Mouse (Mus musculus) layer of hippocampus, adult 18-20 months (tissue): Measurements from ENCODE around the gene Sipa1l3. TPM values are rescaled to one million over a fixed set of nuclear protein-coding genes. Genes with fewer than 3 reads are reported as not detected.

Experiments used
- DNase-seq, 2 experiments: peaks; one replicate each; pipeline ENCODE4 v3.0.0; 2022; ENCODE audit warnings: low spot score in 2 of 2
- total RNA-seq, 2 experiments: library from RNA; stranded (reverse); gene quantifications; 2 replicates each; pipeline ENCODE4 v1.2.3; 2021

The Sipa1l3 gene
- total RNA-seq, 2 experiments from 2014 or later, result 219 to 232 TPM

- DNase-seq, result no peak
Measured at GRCm38 (mm10) chr7:29386349-29386748, 132.1 kb downstream of the Sipa1l3 start.

DNA sequence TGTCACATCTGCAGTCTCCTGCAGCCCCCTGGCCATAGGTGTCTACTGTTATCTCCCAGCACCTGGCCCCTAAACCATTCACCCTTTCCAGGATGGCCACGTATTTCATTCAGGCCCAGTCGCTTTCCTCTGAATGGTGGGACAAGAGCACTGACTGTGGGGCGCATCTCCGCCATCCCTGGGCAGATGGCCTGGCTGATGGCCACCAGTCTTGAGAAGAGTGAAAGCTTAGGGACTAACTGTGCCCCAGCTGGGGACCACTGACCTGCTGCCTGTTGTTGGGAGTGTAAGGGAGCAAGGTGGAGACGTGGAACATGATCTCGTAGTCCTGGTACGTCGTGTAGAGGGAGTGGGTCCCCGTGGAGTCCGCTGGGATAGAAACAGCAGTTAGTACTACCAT is 132.7 kb downstream of the Sipa1l3 start:
- DNase-seq, result no peak

GRCm38 (mm10) chr7:29383255-29383654 is 135.2 kb downstream of the Sipa1l3 start:
- peak; percentile 57 to 85 for DNase-seq

- no peak for DNase-seq
Measured at GRCm38 (mm10) chr7:29381466-29382040, 136.9 kb downstream of the Sipa1l3 start.

DNA sequence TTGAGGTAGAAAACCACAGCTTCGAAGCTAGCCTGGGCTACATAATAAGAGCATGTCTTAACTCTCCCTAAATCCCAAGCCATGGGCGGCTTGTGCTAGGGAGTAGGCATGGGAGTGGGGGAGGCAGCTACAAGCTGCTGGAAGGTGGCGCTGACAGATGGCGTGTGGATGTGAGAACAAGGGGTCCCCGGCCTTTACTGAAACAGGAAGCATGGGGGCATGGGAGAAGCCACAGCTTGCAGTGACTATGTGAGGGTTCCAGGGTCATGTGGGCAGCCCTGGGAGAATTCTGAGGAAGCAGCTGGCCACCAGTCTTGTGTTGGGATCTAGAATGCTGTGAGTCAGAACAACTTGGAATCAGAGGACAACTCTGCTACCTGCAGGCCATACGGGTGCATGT is 144.4 kb downstream of the Sipa1l3 start:
- no peak for DNase-seq

- DNase-seq, result no peak
Measured at GRCm38 (mm10) chr7:29372123-29372522, 146.3 kb downstream of the Sipa1l3 start.

GRCm38 (mm10) chr7:29370031-29370430 is 148.4 kb downstream of the Sipa1l3 start:
- DNase-seq, result no peak

- DNase-seq, result no peak
Measured at GRCm38 (mm10) chr7:29368004-29368320, 150.5 kb downstream of the Sipa1l3 start.

DNA sequence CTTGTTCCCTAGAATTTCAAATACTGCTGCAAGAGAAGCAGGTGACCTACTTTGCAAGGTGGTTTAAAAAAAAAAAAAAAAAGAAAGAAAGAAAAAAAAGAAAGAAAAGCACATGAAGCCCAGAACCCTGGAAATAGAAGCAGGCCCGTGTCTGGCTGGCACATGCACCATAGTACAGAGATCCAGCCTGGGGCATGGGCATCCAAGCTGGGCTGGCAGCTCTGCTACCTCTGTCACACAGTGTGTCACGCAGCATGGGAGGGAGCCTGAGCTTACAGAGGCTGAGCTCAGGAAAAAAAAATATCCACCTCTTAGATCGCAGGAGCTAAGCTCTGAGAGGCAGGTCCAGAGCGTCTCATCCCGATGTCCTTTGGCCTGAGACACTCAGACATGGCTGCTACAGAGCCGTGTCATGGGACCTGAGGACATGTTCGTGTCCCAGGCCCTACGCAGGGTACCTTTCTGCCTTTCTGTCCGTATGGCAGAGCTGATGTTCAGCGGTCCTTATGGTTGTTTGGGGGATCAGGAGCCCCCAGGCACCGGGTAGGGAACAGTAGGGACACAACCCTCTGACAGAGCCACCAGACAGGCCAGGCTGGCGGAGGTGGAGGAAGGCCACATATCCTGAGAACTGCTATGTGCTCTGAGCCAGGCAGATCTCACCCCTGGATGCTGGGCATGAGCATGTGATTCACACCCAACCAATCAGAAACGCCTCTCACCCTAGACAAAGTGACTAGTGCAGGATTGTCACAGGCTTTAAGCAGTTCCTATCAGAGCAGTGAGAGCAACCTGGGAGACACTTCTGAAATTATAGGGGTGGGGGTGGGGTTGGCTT is 151.1 kb downstream of the Sipa1l3 start:
- no peak for DNase-seq

DNA sequence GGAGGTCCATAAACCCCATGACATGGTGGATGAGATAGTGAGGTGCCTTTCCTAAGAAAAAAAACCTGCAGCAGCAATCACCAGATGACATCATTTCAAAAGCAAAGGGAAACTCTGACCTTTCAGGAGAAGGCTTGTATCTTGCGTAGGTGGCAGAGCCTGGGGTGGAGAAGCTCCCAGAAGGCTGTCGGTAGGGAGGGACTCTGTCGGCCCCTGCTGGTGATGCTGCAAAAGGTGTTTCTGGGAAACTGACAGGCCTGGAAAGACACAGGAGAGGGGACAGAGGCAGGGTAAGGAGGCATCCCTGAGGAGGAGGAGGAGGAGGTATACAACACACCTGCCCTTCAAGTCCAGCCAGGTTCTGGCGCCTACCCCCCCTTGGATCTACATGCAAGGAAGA is 154.4 kb downstream of the Sipa1l3 start:
- DNase-seq, result peak in 1 of 2 experiments; percentile 73

GRCm38 (mm10) chr7:29361497-29361896 is 156.9 kb downstream of the Sipa1l3 start:
- peak in 1 of 2 experiments; percentile 65 for DNase-seq

- no peak for DNase-seq
Measured at GRCm38 (mm10) chr7:29355406-29355805, 163.0 kb downstream of the Sipa1l3 start.

- DNase-seq, result peak in 1 of 2 experiments; percentile 65
Measured at GRCm38 (mm10) chr7:29354161-29354560, 164.3 kb downstream of the Sipa1l3 start.

- no peak for DNase-seq
Measured at GRCm38 (mm10) chr7:29352246-29352645, 166.2 kb downstream of the Sipa1l3 start.

DNA sequence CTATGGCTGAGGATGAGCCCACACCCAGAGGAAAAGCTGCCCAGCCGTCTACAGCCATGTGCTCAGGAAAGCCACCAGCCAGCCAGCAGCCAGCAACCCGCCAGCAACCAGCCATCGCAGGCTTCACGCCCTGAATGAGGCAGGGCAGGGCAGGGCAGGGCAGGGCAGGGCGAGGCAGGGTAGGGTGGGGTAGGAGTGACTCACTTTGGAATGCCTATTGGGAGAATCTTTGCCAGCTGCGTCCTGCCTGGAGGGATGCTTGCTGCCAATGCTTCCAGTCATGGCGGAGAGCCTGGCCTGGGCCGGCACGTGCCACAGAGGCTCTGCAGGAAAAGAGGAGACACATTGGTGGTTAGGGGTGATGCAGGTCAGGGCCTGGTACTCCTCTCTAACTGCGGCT is 168.0 kb downstream of the Sipa1l3 start:
- no peak for DNase-seq

GRCm38 (mm10) chr7:29346212-29346611 is 172.2 kb downstream of the Sipa1l3 start:
- DNase-seq, result no peak

DNA sequence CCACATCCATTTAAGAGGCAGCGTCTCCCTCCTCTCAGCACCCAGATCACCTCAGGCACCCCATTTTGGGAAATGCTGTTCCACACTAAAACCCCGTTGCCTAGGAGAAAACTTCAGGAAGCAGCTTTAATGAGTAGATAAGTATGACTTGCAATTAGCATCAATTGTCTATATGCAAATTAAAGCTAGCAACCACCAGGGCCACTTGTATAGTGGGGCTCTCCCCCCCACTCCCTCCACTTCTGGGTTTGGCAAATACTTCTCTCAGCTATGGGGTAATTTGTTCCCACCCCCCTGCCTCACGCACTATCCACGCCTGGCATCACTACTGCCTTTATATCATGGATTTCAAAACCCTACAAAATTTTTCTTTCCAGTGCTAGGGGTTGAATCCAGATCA is 172.9 kb downstream of the Sipa1l3 start:
- no peak for DNase-seq

GRCm38 (mm10) chr7:29343746-29344145 is 174.7 kb downstream of the Sipa1l3 start:
- no peak for DNase-seq

DNA sequence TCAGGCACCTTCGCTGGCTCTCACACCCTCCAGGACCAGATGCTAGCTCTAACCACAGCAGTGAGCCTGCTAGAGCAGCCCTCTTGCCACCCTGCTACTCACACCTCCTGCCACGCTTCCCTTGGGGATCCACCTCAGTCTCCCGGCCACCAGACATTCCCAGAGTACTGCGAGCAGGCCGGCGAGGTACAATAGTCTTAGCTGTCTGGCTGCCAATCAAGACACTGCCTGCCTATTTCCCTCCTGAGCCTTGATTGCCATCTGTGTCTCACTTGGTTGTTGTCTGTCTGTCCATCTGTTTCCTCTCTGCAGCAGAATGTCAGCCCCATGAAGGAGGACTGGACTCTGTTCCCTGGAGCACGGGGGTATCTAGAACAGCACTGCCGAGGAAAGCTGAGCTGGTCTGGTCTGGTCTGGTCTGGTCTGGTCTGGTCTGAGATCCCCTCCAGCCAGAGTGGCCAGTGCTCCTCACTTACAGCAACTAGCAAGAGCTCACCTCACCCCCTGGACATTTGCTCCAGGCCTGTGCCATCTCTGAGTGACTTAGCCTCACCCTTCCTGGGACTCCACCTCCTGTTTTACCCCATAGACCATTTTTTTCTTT is 175.8 kb downstream of the Sipa1l3 start:
- DNase-seq, result peak; percentile 58 to 76

DNA sequence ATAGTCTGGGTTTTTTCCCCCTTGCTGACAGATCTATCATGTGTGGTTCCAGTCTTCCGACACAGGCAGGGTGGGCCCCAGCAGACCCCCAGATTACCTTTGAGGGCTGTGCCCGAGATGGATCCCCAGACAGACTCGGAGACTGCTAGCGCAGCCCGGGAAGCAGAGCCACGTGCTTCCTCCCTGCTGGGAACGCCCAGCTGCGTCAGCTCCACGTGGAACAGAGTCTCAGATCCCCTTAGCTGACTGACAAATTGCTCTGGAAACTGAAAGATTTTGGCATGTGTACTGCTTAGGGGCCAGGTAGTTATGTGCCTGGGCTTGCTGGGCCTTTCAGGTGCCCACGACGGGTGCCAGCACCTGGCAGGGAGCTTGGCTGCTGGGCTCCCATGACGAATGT is 176.7 kb downstream of the Sipa1l3 start:
- no peak for DNase-seq

DNA sequence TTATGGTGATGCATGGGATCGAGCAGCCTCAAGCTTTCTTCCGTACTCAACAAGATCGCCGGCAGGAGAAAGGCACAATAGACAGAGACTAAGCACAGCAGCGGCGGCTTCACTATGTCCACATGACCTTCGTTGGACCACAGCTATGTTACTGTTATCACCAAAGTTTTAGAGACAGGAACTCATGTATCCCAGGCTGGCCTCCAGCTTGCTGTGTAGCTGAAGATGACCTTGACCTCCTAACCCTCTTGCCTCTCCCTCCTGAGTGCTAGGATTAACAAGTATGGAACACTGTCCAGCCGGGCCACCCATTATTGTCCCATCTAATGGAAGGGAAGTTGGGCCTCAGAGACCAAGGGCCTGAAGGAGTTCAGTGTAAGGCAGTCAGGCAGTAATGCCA is 177.6 kb downstream of the Sipa1l3 start:
- DNase-seq, result no peak

- no peak for DNase-seq
Measured at GRCm38 (mm10) chr7:29340247-29340646, 178.2 kb downstream of the Sipa1l3 start.
